Mouse (Mus musculus): ENCODE data around the gene Hoxb4. TPM values are rescaled to one million over a fixed set of nuclear protein-coding genes. Genes with fewer than 3 reads are reported as not detected.

The Hoxb4 gene
- polyA plus RNA-seq, 1 experiment from 2014 or later: not detected

DNA sequence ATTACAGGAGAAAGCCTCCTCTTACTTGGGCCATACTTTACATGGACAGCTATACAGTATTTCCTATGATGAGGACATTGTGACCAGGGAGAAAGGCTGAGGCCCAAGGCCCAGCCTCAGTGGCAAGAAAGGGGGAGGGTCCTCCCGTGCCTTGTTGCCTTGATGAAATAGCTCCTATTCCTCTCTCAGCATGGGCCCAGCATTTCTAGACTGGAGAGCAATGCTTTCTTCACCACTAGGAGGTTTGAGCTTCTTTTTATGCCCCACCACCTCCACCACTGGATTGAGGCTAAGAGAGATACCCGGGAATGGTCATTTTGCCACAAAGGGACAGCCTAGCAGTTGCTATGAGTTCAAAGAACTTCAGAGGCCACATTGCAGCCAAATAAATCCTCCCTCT is 21.1 kb upstream of the Hoxb4 start:
- Histone ChIP-seq H3K27me3 (peaks cover 98% of the 10 kb centered on the region), H3K9me3 (no peaks in the 10 kb centered on the region), H3K27ac (replicated peaks) (no peak overlapping the region), H3K4me2 (replicated peaks) (no peak overlapping the region), H3K4me3 (no peak overlapping the region), H3K36me3 (no peaks in the 10 kb centered on the region), H3K9ac (replicated peaks) (no peak overlapping the region), H3K4me1 (no peaks in the 10 kb centered on the region)
- ATAC-seq (replicated peaks): no peak
- WGBS: 0% methylated on average over 2 of the region's 2 CpGs

DNA sequence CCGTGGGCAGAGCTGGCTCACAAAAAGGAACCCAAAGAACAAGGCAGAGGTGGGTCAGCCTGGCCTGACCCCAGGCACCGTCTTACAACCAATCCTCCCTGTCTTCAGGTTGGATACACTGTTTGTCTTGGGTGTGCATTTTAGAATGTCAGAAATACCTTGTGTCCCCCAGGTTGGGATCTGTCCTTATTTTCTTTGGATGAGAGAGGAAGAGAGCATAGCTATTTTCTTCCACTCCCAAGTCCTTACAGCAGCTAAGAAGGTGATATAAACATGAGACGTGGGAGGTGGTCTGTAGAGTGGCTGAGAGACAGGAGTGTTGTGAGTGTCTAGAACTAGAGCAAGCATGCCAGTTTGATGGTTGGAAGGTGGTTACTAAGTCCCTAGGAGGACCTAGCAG is 20.6 kb upstream of the Hoxb4 start:
- Histone ChIP-seq H3K27me3 (peaks cover 98% of the 10 kb centered on the region), H3K4me1 (no peaks in the 10 kb centered on the region), H3K9ac (replicated peaks) (no peak overlapping the region), H3K27ac (replicated peaks) (no peak overlapping the region), H3K36me3 (no peaks in the 10 kb centered on the region), H3K4me3 (no peak overlapping the region), H3K4me2 (replicated peaks) (no peak overlapping the region), H3K9me3 (no peaks in the 10 kb centered on the region)
- ATAC-seq (replicated peaks): no peak
- 0% methylated on average over 3 of the region's 3 CpGs for WGBS

DNA sequence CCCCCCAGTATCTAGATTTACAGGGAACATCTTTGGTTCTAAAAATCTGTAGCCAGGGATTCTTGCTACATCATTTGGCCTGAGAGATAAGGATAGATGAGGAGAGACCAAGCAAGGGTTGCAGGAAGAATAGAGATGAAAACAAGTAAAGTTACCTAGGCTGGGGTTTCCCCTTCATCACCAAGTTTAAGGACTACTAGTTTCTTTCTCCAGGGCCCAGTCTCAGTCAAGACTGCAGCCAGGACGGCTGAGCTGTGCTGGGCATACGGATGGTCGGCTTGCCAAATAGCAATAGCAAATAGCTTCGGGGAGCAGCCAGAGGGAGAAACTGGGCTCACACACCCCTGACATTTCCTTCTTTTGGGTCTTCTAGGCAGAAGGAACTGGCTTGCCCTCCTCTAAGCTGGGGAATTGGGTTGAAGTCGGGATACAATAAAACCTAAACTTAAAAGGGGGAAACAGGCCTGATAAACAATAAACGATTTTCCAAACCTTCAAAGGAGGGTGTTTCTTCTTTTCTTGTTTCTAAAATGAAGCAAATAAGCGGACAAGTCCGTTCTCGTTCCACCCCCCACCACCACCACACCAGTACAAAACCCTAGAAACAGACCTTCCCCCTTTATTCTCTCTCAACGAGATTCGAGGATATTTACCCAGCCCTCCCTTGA is 20.0 kb upstream of the Hoxb4 start:
- no peak overlapping the region for H3K4me2 ChIP-seq (replicated peaks)
- no peak for ATAC-seq (replicated peaks)
- H3K4me3 ChIP-seq: no peak overlapping the region
- no peak overlapping the region for H3K27ac ChIP-seq (replicated peaks)
- no peaks in the 10 kb centered on the region for H3K9me3 ChIP-seq
- WGBS: 2% methylated on average over 11 of the region's 11 CpGs
- H3K9ac ChIP-seq (replicated peaks): no peak overlapping the region
- peaks cover 98% of the 10 kb centered on the region for H3K27me3 ChIP-seq
- H3K4me1 ChIP-seq: no peaks in the 10 kb centered on the region
- no peaks in the 10 kb centered on the region for H3K36me3 ChIP-seq

DNA sequence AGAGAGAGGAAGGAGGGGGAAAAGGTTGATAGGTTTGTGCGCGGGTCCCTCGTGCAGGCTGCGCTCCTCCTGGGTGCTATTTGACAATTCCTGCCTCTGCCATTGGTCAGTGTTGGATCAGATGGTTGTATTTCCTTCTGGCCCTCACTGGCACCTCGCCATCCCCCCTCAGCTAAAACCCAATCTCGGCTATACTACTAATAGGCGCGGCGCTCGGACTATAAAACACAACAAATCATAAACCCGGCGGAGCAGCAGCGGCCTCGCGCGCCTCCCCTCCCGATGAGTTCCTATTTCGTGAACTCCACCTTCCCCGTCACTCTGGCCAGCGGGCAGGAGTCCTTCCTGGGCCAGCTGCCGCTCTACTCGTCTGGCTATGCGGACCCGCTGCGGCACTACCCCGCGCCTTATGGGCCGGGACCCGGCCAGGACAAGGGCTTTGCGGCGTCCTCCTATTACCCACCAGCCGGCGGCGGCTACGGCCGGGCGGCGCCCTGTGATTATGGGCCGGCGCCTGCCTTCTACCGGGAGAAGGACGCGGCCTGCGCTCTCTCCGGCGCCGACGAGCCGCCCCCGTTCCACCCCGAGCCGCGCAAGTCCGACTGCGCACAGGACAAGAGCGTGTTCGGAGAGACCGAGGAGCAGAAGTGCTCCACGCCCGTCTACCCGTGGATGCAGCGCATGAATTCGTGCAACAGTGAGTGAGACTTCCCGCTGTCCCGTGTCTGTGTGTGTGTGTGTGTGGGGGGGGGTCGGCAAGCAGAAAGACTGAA is 19.0 kb upstream of the Hoxb4 start:
- no peak overlapping the region for H3K4me3 ChIP-seq
- no peaks in the 10 kb centered on the region for H3K36me3 ChIP-seq
- H3K27ac ChIP-seq (replicated peaks): no peak overlapping the region
- no peak for ATAC-seq (replicated peaks)
- H3K4me1 ChIP-seq: 0 out of 2 replicates have a peak, but pooled peaks cover 6% of the 10 kb centered on the region
- H3K9ac ChIP-seq (replicated peaks): no peak overlapping the region
- H3K27me3 ChIP-seq: peaks cover 98% of the 10 kb centered on the region
- no peak overlapping the region for H3K4me2 ChIP-seq (replicated peaks)
- under 1% methylated on average over 66 of the region's 66 CpGs for WGBS
- no peaks in the 10 kb centered on the region for H3K9me3 ChIP-seq

DNA sequence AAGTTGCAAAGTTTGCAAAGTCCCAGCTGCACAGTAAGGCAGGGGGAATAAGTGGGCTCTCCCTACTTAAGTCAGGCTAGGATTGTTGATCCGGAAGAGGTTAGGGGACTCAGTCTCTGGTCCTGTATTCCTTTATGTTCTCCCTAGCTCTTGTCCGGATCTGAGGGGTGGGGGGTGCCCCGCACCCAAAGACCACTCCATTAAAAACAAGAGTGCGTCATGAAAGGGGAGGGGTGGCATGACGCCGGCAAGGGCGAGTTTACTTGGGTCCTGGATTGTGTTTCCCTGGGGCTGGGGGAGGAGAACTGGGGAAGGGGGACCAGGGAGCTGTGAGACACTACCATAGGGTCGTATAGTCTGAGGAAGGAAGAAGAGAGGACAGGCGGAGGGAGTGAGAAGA is 18.3 kb upstream of the Hoxb4 start:
- Histone ChIP-seq H3K4me3 (no peak overlapping the region), H3K27me3 (peaks cover 98% of the 10 kb centered on the region), H3K9me3 (no peaks in the 10 kb centered on the region), H3K27ac (replicated peaks) (no peak overlapping the region), H3K36me3 (no peaks in the 10 kb centered on the region), H3K4me1 (0 out of 2 replicates have a peak, but pooled peaks cover 6% of the 10 kb centered on the region), H3K9ac (replicated peaks) (no peak overlapping the region), H3K4me2 (replicated peaks) (no peak overlapping the region)
- no peak for ATAC-seq (replicated peaks)
- WGBS: 2% methylated on average over 9 of the region's 9 CpGs

DNA sequence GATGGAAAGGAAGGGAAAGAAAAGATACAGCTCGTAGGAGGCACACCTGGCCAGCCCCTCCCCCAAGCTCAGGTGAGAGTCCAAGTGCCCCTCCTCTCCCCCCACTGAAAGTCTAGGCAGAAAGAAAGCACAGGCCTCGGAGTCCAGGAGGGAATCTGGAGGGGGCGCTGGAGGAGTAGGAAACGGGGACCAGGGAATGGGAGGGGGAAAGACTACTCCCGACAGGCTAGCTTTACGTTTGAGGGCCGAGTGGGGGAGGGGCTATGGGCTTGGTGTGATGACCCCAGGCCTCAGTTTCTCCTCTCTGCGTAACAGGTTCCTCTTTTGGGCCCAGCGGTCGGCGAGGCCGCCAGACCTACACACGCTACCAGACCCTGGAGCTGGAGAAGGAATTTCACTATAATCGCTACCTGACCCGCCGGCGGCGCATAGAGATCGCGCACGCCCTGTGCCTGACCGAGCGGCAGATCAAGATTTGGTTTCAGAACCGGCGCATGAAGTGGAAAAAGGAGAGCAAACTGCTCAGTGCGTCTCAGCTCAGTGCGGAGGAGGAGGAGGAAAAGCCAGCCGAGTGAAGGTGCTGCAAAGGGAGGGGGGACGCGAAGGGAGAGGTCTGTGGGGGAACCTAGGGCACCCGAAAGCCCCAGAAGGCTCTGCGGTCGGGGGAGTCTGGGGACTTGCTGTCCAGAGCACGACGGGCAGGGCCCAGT is 17.6 kb upstream of the Hoxb4 start:
- Histone ChIP-seq H3K36me3 (no peaks in the 10 kb centered on the region), H3K9ac (replicated peaks) (no peak overlapping the region), H3K4me1 (0 out of 2 replicates have a peak, but pooled peaks cover 6% of the 10 kb centered on the region), H3K4me3 (no peak overlapping the region), H3K27ac (replicated peaks) (no peak overlapping the region), H3K27me3 (peaks cover 97% of the 10 kb centered on the region), H3K4me2 (replicated peaks) (no peak overlapping the region), H3K9me3 (no peaks in the 10 kb centered on the region)
- no peak for ATAC-seq (replicated peaks)
- under 1% methylated on average over 35 of the region's 35 CpGs for WGBS

DNA sequence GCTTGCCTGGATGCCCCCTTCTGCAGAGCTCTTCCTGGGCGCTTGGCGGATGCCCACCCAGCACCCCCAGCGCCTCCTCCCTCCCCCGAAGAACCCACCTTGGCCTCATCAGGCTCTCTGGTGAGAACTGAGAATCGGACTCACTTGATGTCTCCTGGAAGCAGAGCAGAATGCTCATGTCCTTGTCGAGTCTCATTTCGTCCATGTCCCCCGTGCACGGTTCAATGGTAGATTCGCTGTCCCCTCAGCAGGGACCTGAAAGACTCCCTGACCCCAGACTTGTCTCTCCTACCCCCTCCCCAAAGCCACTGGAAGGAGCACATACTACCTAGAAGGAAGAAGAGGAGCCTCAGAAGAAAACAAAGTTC is 17.0 kb upstream of the Hoxb4 start:
- Histone ChIP-seq H3K9ac (replicated peaks) (no peak overlapping the region), H3K4me2 (replicated peaks) (no peak overlapping the region), H3K9me3 (no peaks in the 10 kb centered on the region), H3K4me1 (0 out of 2 replicates have a peak, but pooled peaks cover 6% of the 10 kb centered on the region), H3K36me3 (no peaks in the 10 kb centered on the region), H3K4me3 (no peak overlapping the region), H3K27ac (replicated peaks) (no peak overlapping the region), H3K27me3 (peaks cover 97% of the 10 kb centered on the region)
- no peak for ATAC-seq (replicated peaks)
- 2% methylated on average over 10 of the region's 10 CpGs for WGBS

DNA sequence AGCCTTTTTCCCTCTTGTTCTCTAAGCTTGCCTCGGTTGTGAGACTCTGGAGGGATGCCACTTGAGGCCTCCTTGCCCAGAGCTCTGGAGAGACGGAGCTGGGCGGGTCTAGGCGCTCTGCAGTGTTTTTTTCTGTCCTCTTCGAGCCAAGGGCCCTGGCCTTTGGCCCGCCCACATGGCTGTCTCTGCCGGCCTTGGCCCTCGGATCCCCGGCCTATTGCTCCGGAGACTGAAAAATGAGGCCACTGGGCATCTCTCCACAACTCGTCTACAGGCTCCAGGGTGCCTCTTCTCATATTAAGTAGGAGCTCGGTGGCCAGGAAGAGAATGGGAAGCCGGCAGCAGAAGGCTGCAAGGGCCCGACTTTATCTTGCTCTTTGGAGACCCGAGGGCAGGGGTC is 16.2 kb upstream of the Hoxb4 start:
- H3K27me3 ChIP-seq: peaks cover 97% of the 10 kb centered on the region
- ATAC-seq (replicated peaks): no peak
- H3K27ac ChIP-seq (replicated peaks): no peak overlapping the region
- H3K9ac ChIP-seq (replicated peaks): no peak overlapping the region
- no peak overlapping the region for H3K4me3 ChIP-seq
- 0 out of 2 replicates have a peak, but pooled peaks cover 6% of the 10 kb centered on the region for H3K4me1 ChIP-seq
- H3K36me3 ChIP-seq: no peaks in the 10 kb centered on the region
- 0% methylated on average over 15 of the region's 15 CpGs for WGBS
- H3K9me3 ChIP-seq: no peaks in the 10 kb centered on the region
- H3K4me2 ChIP-seq (replicated peaks): no peak overlapping the region

DNA sequence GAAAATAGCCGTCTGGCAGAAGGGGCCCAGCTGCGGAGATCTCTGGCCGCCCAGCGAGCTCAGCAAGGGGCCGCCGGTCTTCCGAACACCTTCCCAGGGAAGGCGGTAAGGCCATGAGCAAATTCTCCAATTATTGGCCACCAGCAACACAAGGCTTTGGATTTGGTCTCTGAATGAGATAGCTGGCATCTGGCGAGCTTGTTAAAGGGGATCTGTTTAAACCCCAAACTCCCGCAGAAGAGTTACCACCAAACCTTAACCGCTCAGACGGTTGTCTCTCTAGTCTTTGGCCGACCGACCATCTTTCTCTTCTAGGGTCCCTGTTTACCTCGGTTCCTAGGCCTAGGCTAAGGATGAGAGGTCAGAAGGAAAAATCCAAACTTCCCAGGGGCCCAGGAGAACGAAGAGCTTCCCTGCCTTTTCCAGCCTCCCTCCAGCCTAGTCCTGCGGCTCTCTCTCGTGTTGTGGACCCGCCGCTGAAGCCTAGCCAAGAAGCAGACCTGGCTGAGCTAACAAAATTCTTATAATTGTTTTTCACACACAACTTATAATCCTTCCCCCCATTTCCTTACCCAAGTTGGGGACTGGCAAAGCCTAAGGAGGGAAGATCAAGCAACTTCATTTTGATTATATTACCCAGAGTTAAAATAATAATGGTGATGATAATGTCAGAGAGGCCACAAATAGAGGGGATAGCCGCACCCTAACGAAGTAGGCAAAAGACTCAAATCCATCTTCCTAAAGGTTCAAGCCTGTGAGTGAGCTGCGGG is 15.5 kb upstream of the Hoxb4 start:
- Histone ChIP-seq H3K36me3 (no peaks in the 10 kb centered on the region), H3K27ac (replicated peaks) (no peak overlapping the region), H3K9ac (replicated peaks) (no peak overlapping the region), H3K9me3 (no peaks in the 10 kb centered on the region), H3K4me3 (no peak overlapping the region), H3K27me3 (peaks cover 97% of the 10 kb centered on the region), H3K4me2 (replicated peaks) (no peak overlapping the region), H3K4me1 (0 out of 2 replicates have a peak, but pooled peaks cover 6% of the 10 kb centered on the region)
- no peak for ATAC-seq (replicated peaks)
- 4% methylated on average over 23 of the region's 23 CpGs for WGBS

DNA sequence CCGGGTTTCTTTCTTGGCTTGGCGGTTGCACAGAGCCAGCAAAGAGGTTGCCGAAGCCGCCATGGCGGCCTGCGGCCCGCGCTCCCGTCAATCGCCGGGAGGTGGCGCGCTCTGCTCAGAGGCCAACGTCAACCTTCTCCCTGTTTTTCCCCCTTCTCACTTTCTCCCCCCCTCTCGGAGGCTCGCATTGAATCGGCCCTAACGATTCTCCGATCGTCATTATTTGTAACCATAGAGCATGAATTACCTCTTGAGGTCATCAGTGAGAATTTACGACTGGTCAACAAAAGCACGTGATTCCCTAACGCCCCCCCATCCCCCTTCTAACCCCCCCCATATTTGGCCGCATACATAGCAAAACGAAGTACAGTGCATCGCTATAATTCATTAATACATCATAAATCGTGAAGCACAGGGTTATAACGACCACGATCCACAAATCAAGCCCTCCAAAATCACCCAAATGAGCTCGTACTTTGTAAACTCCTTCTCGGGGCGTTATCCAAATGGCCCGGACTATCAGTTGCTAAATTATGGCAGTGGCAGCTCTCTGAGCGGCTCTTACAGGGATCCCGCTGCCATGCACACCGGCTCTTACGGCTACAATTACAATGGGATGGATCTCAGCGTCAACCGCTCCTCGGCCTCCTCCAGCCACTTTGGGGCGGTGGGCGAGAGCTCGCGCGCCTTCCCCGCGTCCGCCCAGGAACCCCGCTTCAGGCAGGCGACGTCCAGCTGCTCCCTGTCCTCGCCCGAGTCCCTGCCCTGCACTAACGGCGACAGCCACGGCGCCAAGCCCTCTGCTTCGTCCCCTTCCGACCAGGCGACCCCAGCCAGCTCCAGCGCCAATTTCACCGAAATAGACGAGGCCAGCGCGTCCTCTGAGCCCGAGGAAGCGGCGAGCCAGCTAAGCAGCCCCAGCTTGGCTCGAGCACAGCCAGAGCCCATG is 14.6 kb upstream of the Hoxb4 start, which contains the start of gene Hoxb5:
Hoxb5 (plus strand) TSS at position 186 of the 949 bp plus-strand sequence.
- no peaks in the 10 kb centered on the region for H3K9me3 ChIP-seq
- H3K36me3 ChIP-seq: no peaks in the 10 kb centered on the region
- ATAC-seq (replicated peaks): no peak
- no peak within 1 kb of the TSS for H3K4me3 ChIP-seq
- H3K27ac ChIP-seq (replicated peaks): no peak within 1 kb of the TSS
- WGBS: under 1% methylated on average over 69 of the region's 69 CpGs
- H3K4me2 ChIP-seq (replicated peaks): no peak within 1 kb of the TSS
- peaks cover 97% of the 10 kb centered on the region for H3K27me3 ChIP-seq
- H3K9ac ChIP-seq (replicated peaks): no peak within 1 kb of the TSS
- H3K4me1 ChIP-seq: 0 out of 2 replicates have a peak, but pooled peaks cover 6% of the 10 kb centered on the region

All from forebrain, embryonic 15.5 days (tissue).